Mouse (Mus musculus) megakaryocyte, embryonic 14.5 days (primary cell): ENCODE data around the gene Zbtb4.
A peak's percentile ranks its signal among the peaks of the same experiment; 100 is the strongest.

Experiments used
- FLI1 ChIP-seq: IDR thresholded peaks from 2 replicates; pipeline ENCODE4 v1.6.1; 2012; ENCODE audit warnings: low read length, inconsistent platforms, mixed read lengths
- GATA1 ChIP-seq: IDR thresholded peaks from 3 replicates; pipeline ENCODE4 v1.6.1; 2012; ENCODE audit warnings: mixed read lengths, low read length, inconsistent platforms, borderline replicate concordance

DNA sequence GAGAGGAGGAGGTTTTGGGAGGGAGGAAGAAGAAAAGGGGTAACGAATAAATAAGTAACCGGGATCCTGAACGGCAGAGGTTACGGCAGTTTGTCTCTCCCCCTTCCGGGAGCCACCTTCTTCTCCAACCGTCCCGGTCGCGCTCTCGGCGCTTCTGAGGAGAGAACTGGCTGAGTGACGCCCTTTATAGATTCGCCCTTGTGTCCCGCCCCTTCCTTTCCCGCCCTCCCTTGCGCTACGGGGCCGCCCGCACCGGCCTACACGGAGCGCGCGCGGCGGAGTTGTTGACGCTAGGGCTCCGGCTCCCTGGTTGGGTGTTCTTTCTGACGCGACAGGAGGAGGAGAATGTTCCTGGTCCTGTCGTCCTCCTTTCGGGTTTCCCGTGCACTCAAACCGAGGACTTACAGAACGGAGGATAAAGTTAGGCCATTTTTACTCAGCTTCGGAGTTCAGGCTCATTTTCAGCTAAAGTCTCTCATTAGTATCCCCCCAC, 7.2 kb upstream of the Zbtb4 start, which contains the start of gene Polr2a:
- TF ChIP-seq GATA1 (no peak), FLI1 (peak; percentile 20; the same call in 1 of the 2 replicates)
